Mouse (Mus musculus) E14TG2a.4 (cell line): ENCODE results near the gene Rapgef6.

Experiments used
- CTCF ChIP-seq: conservative IDR thresholded peaks from 2 replicates; pipeline ENCODE4 v1.5.1; 2014; ENCODE audit warnings: low read length
- POU5F1 ChIP-seq: IDR thresholded peaks from 2 replicates; pipeline ENCODE4 v1.6.1; 2014; ENCODE audit warnings: low read length, borderline replicate concordance

DNA sequence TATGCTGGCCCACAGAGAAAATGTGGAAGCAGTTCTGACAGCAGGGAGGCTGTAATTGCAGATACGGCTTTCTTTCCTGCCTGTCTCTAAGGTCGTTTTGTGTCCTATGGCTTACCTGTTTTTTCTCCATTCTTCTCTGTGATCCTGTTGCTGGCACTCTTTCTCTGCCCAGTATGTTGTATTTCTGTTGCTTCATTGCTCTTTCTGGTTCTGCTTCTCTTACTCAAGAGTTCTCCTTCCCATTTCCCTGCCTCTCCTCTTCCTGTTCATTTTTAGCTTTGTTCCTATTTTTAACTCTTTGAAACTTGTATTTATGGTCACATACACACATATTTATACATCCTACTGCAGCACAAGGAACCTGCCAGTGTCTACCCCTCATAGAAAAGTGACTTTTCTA lies 96.2 kb downstream of the Rapgef6 start:
- TF ChIP-seq CTCF (no peak), POU5F1 (no peak)
